Mouse (Mus musculus) lung, adult 2 months (tissue): ENCODE data around the gene Clic4. TPM values are rescaled to one million over a fixed set of nuclear protein-coding genes. Genes with fewer than 3 reads are reported as not detected.

Experiments used
- DNase-seq: peaks from one replicate; pipeline ENCODE4 v3.0.0; 2022
- H3K4me1 ChIP-seq: fragments of 200-500 bp; 2 replicates; pipeline ENCODE4 v1.6.1; 2011; ENCODE audit warnings: low read length; ENCODE audit not compliant: control insufficient read depth, insufficient read depth
- H3K4me3 ChIP-seq: fragments of 200-500 bp; replicated peaks from 2 replicates; pipeline ENCODE3; 2011; ENCODE audit warnings: low read depth, mild to moderate bottlenecking, control low read depth, low read length; ENCODE audit errors: extremely low read depth
- CTCF ChIP-seq: fragments of 200-500 bp; IDR thresholded peaks from 2 replicates; pipeline ENCODE4 v1.5.1; 2011; ENCODE audit warnings: mild to moderate bottlenecking, low read length, control low read depth; ENCODE audit not compliant: insufficient read depth
- POLR2A ChIP-seq: fragments of 200-500 bp; IDR thresholded peaks from 2 replicates; pipeline ENCODE4 v1.6.1; 2011; ENCODE audit warnings: low read depth, mild to moderate bottlenecking, control low read depth, low read length, borderline replicate concordance; ENCODE audit errors: extremely low read depth
- WGBS: fragments of 180-500 bp; shearing (Covaris S2); methylation state at CpG from one replicate; pipeline ENCODE4 v1.1.7; 2018; 5-methylcytosine and 5-hydroxymethylcytosine counted together
- polyA plus RNA-seq: library from polyadenylated mRNA; depleted of rRNA; stranded (reverse); fragments of >200 nt; gene quantifications from 2 replicates; pipeline ENCODE4 v1.2.3, GENCODE M21; 2012

Gene Clic4
- polyA plus RNA-seq, 1 experiment = 227 TPM

GRCm38 (mm10) chr4:135269656-135270341, 2.8 kb downstream of the Clic4 start:
- Histone ChIP-seq H3K4me3 (peak overlapping the region; percentile 55), H3K4me1 (peaks cover 34% of the 10 kb centered on the region)
- DNase-seq = no peak
- 23% methylated on average over 7 of the region's 7 CpGs for WGBS
- TF ChIP-seq POLR2A (peak; percentile 60; the same call in 1 of the 2 replicates), CTCF (no peak)

GRCm38 (mm10) chr4:135267521-135267920, 5.1 kb downstream of the Clic4 start:
- DNase-seq = no peak
- 37% methylated on average over 8 of the region's 8 CpGs for WGBS
- Histone ChIP-seq H3K4me3 (no peak overlapping the region), H3K4me1 (peaks cover 34% of the 10 kb centered on the region)
- no peak for TF ChIP-seq POLR2A
- no peak for TF ChIP-seq CTCF

- WGBS = 27% methylated on average over 9 of the region's 9 CpGs
- peak overlapping the region; percentile 25 for H3K4me3 ChIP-seq
- no peak for TF ChIP-seq POLR2A
- TF ChIP-seq CTCF = no peak
- peaks cover 34% of the 10 kb centered on the region for H3K4me1 ChIP-seq
- no peak for DNase-seq
These were observed 5.6 kb downstream of the Clic4 start for GRCm38 (mm10) chr4:135266987-135267386.

DNA sequence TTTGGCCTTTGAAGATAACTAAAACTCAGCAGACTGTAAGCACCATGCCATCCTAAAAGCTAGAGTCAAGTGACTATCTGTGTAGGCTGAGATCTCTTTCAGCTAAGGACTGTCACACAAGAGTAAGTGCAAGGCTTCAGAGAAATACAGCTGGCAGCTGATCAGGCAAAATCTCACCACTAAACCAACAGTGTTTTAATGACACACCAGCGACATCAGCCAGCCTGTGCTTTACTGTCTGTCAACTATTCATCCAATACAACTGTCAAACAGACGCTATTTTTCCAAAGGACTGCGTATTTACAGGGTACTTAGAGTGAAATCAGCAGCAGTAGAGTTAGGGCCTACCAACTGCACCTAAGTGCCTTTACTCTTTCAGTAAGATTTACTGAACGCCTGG, 12.2 kb downstream of the Clic4 start:
- no peak overlapping the region for H3K4me3 ChIP-seq
- DNase-seq = no peak
- H3K4me1 ChIP-seq = peaks cover 36% of the 10 kb centered on the region
- 44% methylated on average over 4 of the region's 4 CpGs for WGBS
- no peak for TF ChIP-seq POLR2A
- no peak for TF ChIP-seq CTCF

- Histone ChIP-seq H3K4me3 (no peak overlapping the region), H3K4me1 (peaks cover 46% of the 10 kb centered on the region)
- no peak for DNase-seq
- 20% methylated on average over 7 of the region's 7 CpGs for WGBS
- TF ChIP-seq CTCF (no peak), POLR2A (no peak)
These were observed 14.1 kb downstream of the Clic4 start for GRCm38 (mm10) chr4:135258521-135258920.

GRCm38 (mm10) chr4:135257881-135258476, 14.6 kb downstream of the Clic4 start:
- DNase-seq = no peak
- TF ChIP-seq CTCF = no peak
- no peak for TF ChIP-seq POLR2A
- Histone ChIP-seq H3K4me1 (peaks cover 49% of the 10 kb centered on the region), H3K4me3 (no peak overlapping the region)
- WGBS = 22% methylated on average over 9 of the region's 9 CpGs

DNA sequence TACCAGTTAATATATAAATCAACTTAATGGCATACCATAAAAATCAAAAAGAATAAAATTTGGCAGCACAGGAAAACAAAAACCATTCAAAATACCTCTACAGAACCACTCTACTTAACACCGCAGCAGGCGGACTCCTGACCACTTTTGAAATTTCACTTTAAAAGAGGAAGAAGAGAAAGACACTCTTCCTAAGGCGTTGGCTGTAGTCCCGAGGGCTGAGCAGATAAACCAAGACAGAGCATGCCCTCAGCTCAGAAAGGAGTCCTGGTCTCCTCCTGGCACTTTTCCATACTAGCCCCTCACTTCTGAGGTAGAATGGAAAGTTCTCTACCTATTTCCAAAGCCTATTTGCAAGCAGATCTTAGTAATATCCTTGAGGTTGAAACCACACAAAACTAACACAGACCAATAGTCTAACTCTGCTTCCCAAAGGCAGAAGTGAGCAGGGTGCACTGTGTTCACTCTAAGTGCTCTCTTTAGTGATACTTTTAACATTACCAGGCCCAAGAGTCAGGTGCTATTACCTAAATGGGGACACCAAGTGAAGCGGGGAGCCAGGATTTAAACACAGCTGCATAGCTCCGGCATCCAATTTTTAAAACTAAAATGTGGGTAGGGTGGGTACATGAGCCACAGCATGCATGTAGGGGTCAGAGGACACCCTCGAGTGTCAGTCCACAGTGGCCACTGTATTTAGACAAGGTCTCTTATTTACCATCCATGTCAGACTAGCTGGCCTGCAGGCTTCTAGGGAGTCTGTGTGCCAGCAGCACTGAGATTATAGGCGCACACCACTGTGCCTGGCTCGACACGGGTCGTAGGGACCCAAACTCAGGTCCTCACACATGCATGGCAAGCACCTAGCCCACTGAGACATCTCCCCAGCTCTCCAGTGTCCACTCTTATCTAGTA, 15.8 kb downstream of the Clic4 start:
- 53% methylated on average over 11 of the region's 11 CpGs for WGBS
- H3K4me3 ChIP-seq = no peak overlapping the region
- peaks cover 56% of the 10 kb centered on the region for H3K4me1 ChIP-seq
- DNase-seq = no peak
- TF ChIP-seq POLR2A (no peak), CTCF (no peak)

DNA sequence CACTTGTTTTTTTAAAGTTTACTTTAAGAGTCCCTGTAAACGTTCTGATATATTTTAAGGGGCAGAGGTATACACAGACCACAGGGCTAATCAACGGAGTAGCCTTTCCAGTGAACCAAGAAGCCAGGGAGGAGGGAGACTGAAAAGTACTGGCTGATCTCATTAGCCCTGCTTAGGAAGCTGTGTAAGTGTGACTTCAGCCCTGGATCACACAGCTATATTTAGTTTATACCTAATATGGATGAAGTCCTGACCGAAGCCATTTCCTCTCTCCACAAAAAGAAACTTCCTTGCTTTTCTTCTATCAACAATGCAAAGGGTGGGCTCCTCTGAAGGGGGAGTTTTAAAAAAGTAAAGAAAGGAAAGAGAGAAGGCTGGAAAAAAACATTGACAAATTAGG, 17.8 kb downstream of the Clic4 start:
- H3K4me1 ChIP-seq = peaks cover 53% of the 10 kb centered on the region
- 2% methylated on average over 3 of the region's 3 CpGs for WGBS
- TF ChIP-seq CTCF (no peak), POLR2A (no peak)
- no peak overlapping the region for H3K4me3 ChIP-seq
- no peak for DNase-seq

DNA sequence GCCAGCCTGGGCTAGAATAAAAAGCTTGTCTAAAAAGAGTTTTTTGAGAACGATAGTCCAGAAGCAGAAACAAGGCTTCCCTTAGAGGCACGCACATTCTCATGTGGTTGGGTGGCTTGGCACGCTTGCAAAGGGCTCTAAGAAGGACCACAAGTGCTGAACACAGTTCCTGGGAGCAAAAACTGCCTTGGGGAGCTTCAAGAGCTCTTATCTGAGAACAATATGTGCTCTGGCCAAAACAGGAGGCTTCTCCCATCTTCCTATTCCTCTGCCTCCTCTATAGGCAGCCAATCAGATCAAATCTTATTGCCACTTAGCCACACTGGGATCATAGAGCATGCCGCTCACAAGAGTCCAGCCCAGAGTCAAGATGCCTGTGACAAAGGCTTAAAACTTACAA, 18.3 kb downstream of the Clic4 start:
- peak; percentile 58 for DNase-seq
- TF ChIP-seq CTCF = no peak
- TF ChIP-seq POLR2A = no peak
- Histone ChIP-seq H3K4me3 (no peak overlapping the region), H3K4me1 (peaks cover 53% of the 10 kb centered on the region)
- WGBS = 15% methylated on average over 4 of the region's 4 CpGs
